Mouse (Mus musculus): ENCODE data around the gene Nlrp4e. TPM values are rescaled to one million over a fixed set of nuclear protein-coding genes. Genes with fewer than 3 reads are reported as not detected.

Gene Nlrp4e
- polyA plus RNA-seq (2012; rRNA removed), result not detected in 2 replicates

GRCm38 (mm10) chr7:23300892-23301291 lies at the start of gene Nlrp4e:
Nlrp4e (plus strand) TSS chr7:23301192.

GRCm38 (mm10) chr7:23251582-23251981 lies 49.4 kb upstream of the Nlrp4e start, which contains the start of gene Vmn1r166:
Vmn1r166 (minus strand) TSS chr7:23251682.

GRCm38 (mm10) chr7:23278800-23279199 lies 22.2 kb upstream of the Nlrp4e start, which contains the start of gene Gm6902:
Gm6902 (minus strand) TSS chr7:23278900.

GRCm38 (mm10) chr7:23385589-23385988 lies 84.6 kb downstream of the Nlrp4e start, which contains the start of gene Nlrp5:
Nlrp5 (plus strand) TSS chr7:23385889.

Other genes with a start within 250 kb of the Nlrp4e start
- gene Vmn1r163, start 245.7 kb upstream of the Nlrp4e start, polyA plus RNA-seq (2012; rRNA removed), result not detected in 2 replicates
- not detected in 2 replicates for gene Gm8720, start 233.7 kb upstream of the Nlrp4e start, polyA plus RNA-seq (2012; rRNA removed)
- not detected in 2 replicates for gene Gm10662, start 156.7 kb upstream of the Nlrp4e start, polyA plus RNA-seq (2012; rRNA removed)
- gene Vmn1r165, start 83.9 kb upstream of the Nlrp4e start, polyA plus RNA-seq (2012; rRNA removed), result not detected in 2 replicates
- not detected in 2 replicates for gene Vmn1r166, start 49.5 kb upstream of the Nlrp4e start, polyA plus RNA-seq (2012; rRNA removed)
- gene Gm6902, start 22.3 kb upstream of the Nlrp4e start, polyA plus RNA-seq (2012; rRNA removed), result not detected in 2 replicates
- gene Nlrp5, start 84.7 kb downstream of the Nlrp4e start, polyA plus RNA-seq (2012; rRNA removed), result 0.01 TPM in 1 of 2 replicates, not detected in the other
- not detected in 2 replicates for gene Vmn1r167, start 206.0 kb downstream of the Nlrp4e start, polyA plus RNA-seq (2012; rRNA removed)
- gene Vmn1r168, start 238.5 kb downstream of the Nlrp4e start, polyA plus RNA-seq (2012; rRNA removed), result not detected in 2 replicates